Mouse (Mus musculus) central nervous system, embryonic 18 days (tissue): ENCODE measurements around the gene Nkx2-3. TPM values are rescaled to one million over a fixed set of nuclear protein-coding genes. Genes with fewer than 3 reads are reported as not detected.

Experiments used
- polyA plus RNA-seq: library from polyadenylated mRNA; depleted of rRNA; stranded (reverse); fragments of >200 nt; gene quantifications from 2 replicates; pipeline ENCODE4 v1.2.3, GENCODE M21; 2012; rRNA removed

The Nkx2-3 gene
- 0.37 and 0.53 TPM in 2 replicates for polyA plus RNA-seq

GRCm38 (mm10) chr19:43612051-43612450, at the start of gene Nkx2-3:
Gene Nkx2-3, plus strand, starts transcription at chr19:43612325.

Other genes with a start within 250 kb of the Nkx2-3 start
- gene Hpse2, start 224.0 kb upstream of the Nkx2-3 start, polyA plus RNA-seq: 0.17 and 0.18 TPM in 2 replicates
- gene Cnnm1, start 171.9 kb upstream of the Nkx2-3 start, polyA plus RNA-seq: 10.6 and 11.0 TPM in 2 replicates
- 95.4 and 98.8 TPM in 2 replicates for gene Got1, start 87.7 kb upstream of the Nkx2-3 start, polyA plus RNA-seq
- 91.9 and 97.8 TPM in 2 replicates for gene Slc25a28, start 62.6 kb downstream of the Nkx2-3 start, polyA plus RNA-seq
- gene Entpd7, start 77.3 kb downstream of the Nkx2-3 start, polyA plus RNA-seq: 7.4 and 8.2 TPM in 2 replicates
- 4.7 and 5.8 TPM in 2 replicates for gene Cutc, start 140.7 kb downstream of the Nkx2-3 start, polyA plus RNA-seq
- gene Cox15, start 140.7 kb downstream of the Nkx2-3 start, polyA plus RNA-seq: 16.7 and 19.5 TPM in 2 replicates
- 0.17 and 0.28 TPM in 2 replicates for gene Abcc2, start 169.9 kb downstream of the Nkx2-3 start, polyA plus RNA-seq